Mouse (Mus musculus): ENCODE data around the gene Gm21973. TPM values are rescaled to one million over a fixed set of nuclear protein-coding genes. Genes with fewer than 3 reads are reported as not detected.

Gene Gm21973
- polyA plus RNA-seq, 1 experiment from 2014 or later, result not detected

DNA sequence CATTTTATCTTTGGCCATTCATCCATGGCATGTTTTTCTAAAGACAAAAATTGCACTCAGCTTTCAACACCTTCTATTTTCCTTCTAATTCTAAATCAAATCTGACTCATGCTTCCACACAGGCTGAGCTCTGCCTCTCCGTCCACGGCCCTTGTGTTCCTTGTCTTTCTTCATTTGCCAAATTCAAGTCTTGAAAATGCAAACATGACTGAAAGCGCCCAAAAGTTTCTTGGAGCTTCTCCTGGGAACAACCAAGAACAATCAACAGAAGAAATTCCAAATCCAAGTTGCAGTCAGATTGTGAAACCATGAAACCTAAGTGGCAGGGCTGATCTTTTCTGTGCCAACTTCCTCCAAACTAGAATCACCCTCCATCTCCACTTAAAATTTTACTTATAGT is 13.4 kb downstream of the Gm21973 start:
- no peaks in the 10 kb centered on the region for H3K36me3 ChIP-seq (replicated peaks)
- no peak for ATAC-seq (replicated peaks)
- H3K27me3 ChIP-seq (replicated peaks), result no peaks in the 10 kb centered on the region
- no peaks in the 10 kb centered on the region for H3K4me1 ChIP-seq
- H3K9me3 ChIP-seq, result no peaks in the 10 kb centered on the region
- 80% methylated on average over 3 of the region's 3 CpGs for WGBS
- H3K4me2 ChIP-seq, result no peak overlapping the region
- H3K9ac ChIP-seq, result no peak overlapping the region
- H3K27ac ChIP-seq, result no peak overlapping the region
- H3K4me3 ChIP-seq, result no peak overlapping the region

- Histone ChIP-seq H3K9me3 (no peaks in the 10 kb centered on the region), H3K27ac (no peak overlapping the region), H3K4me1 (no peaks in the 10 kb centered on the region), H3K4me3 (no peak overlapping the region), H3K4me2 (no peak overlapping the region), H3K36me3 (replicated peaks) (no peaks in the 10 kb centered on the region), H3K9ac (no peak overlapping the region), H3K27me3 (replicated peaks) (no peaks in the 10 kb centered on the region)
- WGBS, result 94% methylated on average over 6 of the region's 6 CpGs
- no peak for ATAC-seq (replicated peaks)
These were observed 21.9 kb downstream of the Gm21973 start for GRCm38 (mm10) chr15:10347044-10347443.

DNA sequence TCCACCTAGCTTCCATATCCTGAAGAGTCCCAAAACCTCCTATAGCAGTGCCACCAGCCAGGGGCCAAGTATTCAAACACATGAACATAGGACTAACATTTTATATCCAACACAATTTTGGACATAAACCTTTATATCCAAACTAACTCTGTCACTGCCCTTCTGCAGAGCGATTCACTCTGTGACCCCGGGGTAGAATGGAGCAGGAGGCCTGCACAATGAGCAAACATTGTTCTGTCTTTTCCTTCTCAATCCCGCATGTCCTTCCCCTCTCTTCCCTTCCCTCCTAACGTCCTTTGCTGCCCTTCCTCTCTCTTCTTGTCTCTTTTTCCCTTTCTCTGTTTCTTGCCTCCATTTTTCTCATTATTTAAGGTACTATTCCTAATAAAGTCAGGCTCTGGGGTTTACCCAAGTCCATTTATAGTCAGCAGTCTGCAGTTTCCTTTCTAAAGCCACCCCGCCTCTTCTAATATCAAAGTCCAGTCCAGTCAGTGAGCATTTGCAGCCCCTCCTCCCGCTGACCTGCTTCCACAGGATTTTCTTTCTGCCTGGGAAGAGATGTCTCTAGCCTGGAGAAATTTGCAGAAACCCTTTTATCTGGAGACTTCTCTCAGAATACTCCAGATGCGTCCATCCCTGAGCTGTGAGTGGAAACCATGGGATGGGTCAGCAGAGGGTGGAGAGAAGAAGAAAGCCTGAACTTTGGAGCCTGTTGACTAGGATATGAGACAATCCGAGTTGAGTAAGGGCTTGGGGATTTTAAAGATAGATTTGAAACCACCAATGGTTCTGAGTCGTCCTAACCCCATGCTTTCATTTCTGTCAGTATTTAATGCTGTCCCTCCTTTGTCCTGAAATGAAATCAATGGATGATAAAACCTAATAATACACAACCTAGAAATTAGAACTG is 33.1 kb downstream of the Gm21973 start, which contains the start of gene Agxt2:
Gene Agxt2 (plus strand): TSS at position 494 of the 910 bp plus-strand sequence.
- Histone ChIP-seq H3K4me1 (no peaks in the 10 kb centered on the region), H3K36me3 (replicated peaks) (no peaks in the 10 kb centered on the region), H3K9ac (no peak within 1 kb of the TSS), H3K9me3 (no peaks in the 10 kb centered on the region), H3K4me3 (no peak within 1 kb of the TSS), H3K27me3 (replicated peaks) (no peaks in the 10 kb centered on the region), H3K4me2 (no peak within 1 kb of the TSS), H3K27ac (no peak within 1 kb of the TSS)
- no peak for ATAC-seq (replicated peaks)
- 78% methylated on average over 9 of the region's 9 CpGs for WGBS

- WGBS, result 90% methylated on average over 2 of the region's 2 CpGs
- H3K9me3 ChIP-seq, result no peaks in the 10 kb centered on the region
- no peak overlapping the region for H3K9ac ChIP-seq
- no peak overlapping the region for H3K4me2 ChIP-seq
- no peak for ATAC-seq (replicated peaks)
- no peak overlapping the region for H3K4me3 ChIP-seq
- no peaks in the 10 kb centered on the region for H3K27me3 ChIP-seq (replicated peaks)
- no peaks in the 10 kb centered on the region for H3K4me1 ChIP-seq
- H3K36me3 ChIP-seq (replicated peaks), result no peaks in the 10 kb centered on the region
- no peak overlapping the region for H3K27ac ChIP-seq
These were observed 41.2 kb downstream of the Gm21973 start for GRCm38 (mm10) chr15:10366331-10366730.

DNA sequence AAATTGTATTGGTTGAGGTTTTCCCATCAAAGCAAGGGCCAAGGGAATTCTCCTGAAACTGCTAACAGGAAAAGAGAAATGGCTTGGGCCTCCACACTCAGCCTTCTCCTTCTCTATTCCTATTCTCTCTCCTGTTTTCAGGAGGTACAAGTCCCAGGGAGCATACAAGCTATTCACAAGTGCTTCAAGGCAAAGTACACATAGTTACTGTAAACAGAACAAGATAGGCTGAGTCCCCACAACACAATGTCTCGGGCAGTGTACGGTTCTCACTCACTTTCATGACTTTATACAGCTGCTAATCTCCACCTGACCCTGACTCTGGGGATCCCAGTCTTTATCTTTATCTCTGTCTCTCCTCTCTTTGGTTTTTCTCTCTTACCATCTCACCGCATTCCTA is 50.2 kb downstream of the Gm21973 start:
- no peak overlapping the region for H3K9ac ChIP-seq
- no peak for ATAC-seq (replicated peaks)
- H3K9me3 ChIP-seq, result no peaks in the 10 kb centered on the region
- H3K36me3 ChIP-seq (replicated peaks), result no peaks in the 10 kb centered on the region
- H3K4me1 ChIP-seq, result no peaks in the 10 kb centered on the region
- H3K27ac ChIP-seq, result no peak overlapping the region
- no peak overlapping the region for H3K4me2 ChIP-seq
- H3K4me3 ChIP-seq, result no peak overlapping the region
- WGBS, result 81% methylated on average over 3 of the region's 3 CpGs
- H3K27me3 ChIP-seq (replicated peaks), result no peaks in the 10 kb centered on the region

- ATAC-seq (replicated peaks), result no peak
- no peaks in the 10 kb centered on the region for H3K4me1 ChIP-seq
- no peak overlapping the region for H3K4me3 ChIP-seq
- WGBS, result 87% methylated on average over 4 of the region's 4 CpGs
- no peak overlapping the region for H3K27ac ChIP-seq
- H3K36me3 ChIP-seq (replicated peaks), result no peaks in the 10 kb centered on the region
- no peaks in the 10 kb centered on the region for H3K27me3 ChIP-seq (replicated peaks)
- no peak overlapping the region for H3K4me2 ChIP-seq
- no peaks in the 10 kb centered on the region for H3K9me3 ChIP-seq
- no peak overlapping the region for H3K9ac ChIP-seq
These were observed 53.3 kb downstream of the Gm21973 start for GRCm38 (mm10) chr15:10378338-10378959.

DNA sequence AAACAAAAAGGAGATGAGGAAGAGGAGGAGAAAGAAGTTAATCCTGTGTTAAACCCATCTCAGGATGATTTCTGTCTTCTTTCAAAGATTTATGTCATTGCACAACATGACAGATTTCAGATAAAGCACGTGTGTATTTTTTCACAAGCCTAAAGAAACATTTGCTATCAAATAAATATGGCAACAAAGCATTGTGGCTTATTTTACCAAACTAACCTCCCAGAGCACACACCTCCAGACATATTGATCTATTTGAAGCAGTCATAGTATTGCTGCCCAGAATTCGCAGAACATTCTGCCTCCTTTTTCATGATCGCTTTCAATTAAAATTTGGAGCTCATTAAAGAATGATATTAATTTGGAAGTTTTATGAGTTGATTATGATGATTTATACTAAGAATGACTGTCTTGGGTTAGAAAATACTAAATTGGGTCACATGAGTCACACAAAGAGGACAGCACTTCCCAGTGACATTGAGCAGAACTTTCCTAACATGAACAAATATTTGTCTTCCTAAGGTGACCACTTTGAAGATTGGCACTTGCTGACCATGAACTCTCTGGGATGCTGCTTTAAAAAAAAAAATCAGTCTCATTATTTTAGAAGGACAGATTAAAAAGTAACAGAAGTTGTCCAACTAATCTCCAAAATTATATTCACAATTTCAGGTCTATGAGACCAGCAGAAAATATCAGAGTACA is 54.7 kb downstream of the Gm21973 start:
- H3K4me3 ChIP-seq, result no peak overlapping the region
- no peak overlapping the region for H3K4me2 ChIP-seq
- ATAC-seq (replicated peaks), result no peak
- H3K36me3 ChIP-seq (replicated peaks), result no peaks in the 10 kb centered on the region
- H3K9me3 ChIP-seq, result no peaks in the 10 kb centered on the region
- no peaks in the 10 kb centered on the region for H3K27me3 ChIP-seq (replicated peaks)
- H3K27ac ChIP-seq, result no peak overlapping the region
- no peaks in the 10 kb centered on the region for H3K4me1 ChIP-seq
- WGBS, result 94% methylated on average over 3 of the region's 3 CpGs
- H3K9ac ChIP-seq, result no peak overlapping the region

GRCm38 (mm10) chr15:10387263-10387662 is 62.1 kb downstream of the Gm21973 start:
- no peak overlapping the region for H3K27ac ChIP-seq
- ATAC-seq (replicated peaks), result no peak
- H3K9me3 ChIP-seq, result no peaks in the 10 kb centered on the region
- H3K36me3 ChIP-seq (replicated peaks), result no peaks in the 10 kb centered on the region
- H3K27me3 ChIP-seq (replicated peaks), result no peaks in the 10 kb centered on the region
- H3K4me3 ChIP-seq, result no peak overlapping the region
- no peak overlapping the region for H3K9ac ChIP-seq
- H3K4me1 ChIP-seq, result no peaks in the 10 kb centered on the region
- H3K4me2 ChIP-seq, result no peak overlapping the region
- 78% methylated on average over 2 of the region's 2 CpGs for WGBS

- H3K4me2 ChIP-seq, result no peak overlapping the region
- H3K36me3 ChIP-seq (replicated peaks), result no peaks in the 10 kb centered on the region
- WGBS, result 75% methylated on average over 2 of the region's 2 CpGs
- H3K9me3 ChIP-seq, result no peaks in the 10 kb centered on the region; the same call in 1 of the 2 replicates
- H3K4me3 ChIP-seq, result no peak overlapping the region
- H3K27me3 ChIP-seq (replicated peaks), result no peaks in the 10 kb centered on the region
- no peak for ATAC-seq (replicated peaks)
- no peak overlapping the region for H3K9ac ChIP-seq
- H3K4me1 ChIP-seq, result no peaks in the 10 kb centered on the region
- no peak overlapping the region for H3K27ac ChIP-seq
These were observed 74.6 kb downstream of the Gm21973 start for GRCm38 (mm10) chr15:10399795-10400194.

DNA sequence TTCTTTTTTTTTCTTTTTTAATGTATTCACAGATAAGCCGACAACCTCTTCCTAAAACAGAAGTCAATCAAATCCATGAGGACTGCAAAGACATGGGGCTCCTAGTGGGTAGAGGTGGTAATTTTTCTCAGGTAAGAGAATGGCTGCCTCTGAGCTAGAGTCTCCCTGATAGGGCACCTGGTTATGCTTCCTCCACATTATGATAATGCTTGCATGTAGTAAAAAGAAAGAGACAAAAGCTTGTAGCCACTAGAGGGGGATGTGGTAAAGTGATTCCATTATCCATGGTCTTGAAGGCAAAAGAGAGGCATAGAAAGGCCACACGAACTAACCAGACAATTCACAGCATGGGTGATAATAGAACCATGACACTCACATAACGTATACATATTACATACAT is 75.2 kb downstream of the Gm21973 start:
- WGBS, result 41% methylated on average over 3 of the region's 3 CpGs
- H3K9ac ChIP-seq, result no peak overlapping the region
- no peaks in the 10 kb centered on the region; the same call in 1 of the 2 replicates for H3K9me3 ChIP-seq
- H3K27ac ChIP-seq, result no peak overlapping the region
- no peak overlapping the region for H3K4me2 ChIP-seq
- H3K27me3 ChIP-seq (replicated peaks), result no peaks in the 10 kb centered on the region
- H3K4me1 ChIP-seq, result no peaks in the 10 kb centered on the region
- no peak overlapping the region for H3K4me3 ChIP-seq
- ATAC-seq (replicated peaks), result no peak
- H3K36me3 ChIP-seq (replicated peaks), result no peaks in the 10 kb centered on the region

DNA sequence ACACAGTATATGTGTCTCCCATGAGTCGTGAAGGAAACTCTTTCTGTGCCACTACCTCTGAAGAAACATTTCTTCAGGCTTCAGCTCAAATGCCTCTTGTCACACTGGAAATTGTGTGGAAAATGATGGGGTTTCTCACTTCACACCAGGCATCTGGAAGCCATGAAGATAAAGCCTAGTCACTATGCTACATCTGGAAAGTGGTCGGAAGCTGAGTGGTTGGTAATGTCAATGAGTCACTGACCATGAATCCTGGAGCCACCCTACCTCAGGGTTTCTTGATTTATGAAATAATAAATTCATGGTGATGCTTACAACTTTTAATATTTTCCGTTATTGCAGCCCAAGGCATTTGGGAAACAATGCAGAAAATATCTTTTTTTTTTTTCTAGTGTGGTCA is 84.7 kb downstream of the Gm21973 start:
- ATAC-seq (replicated peaks), result no peak
- 95% methylated on average over 3 of the region's 3 CpGs for WGBS
- no peak overlapping the region for H3K9ac ChIP-seq
- no peaks in the 10 kb centered on the region for H3K36me3 ChIP-seq (replicated peaks)
- no peaks in the 10 kb centered on the region for H3K27me3 ChIP-seq (replicated peaks)
- no peak overlapping the region for H3K4me2 ChIP-seq
- no peaks in the 10 kb centered on the region for H3K9me3 ChIP-seq
- H3K4me3 ChIP-seq, result no peak overlapping the region
- no peaks in the 10 kb centered on the region for H3K4me1 ChIP-seq
- H3K27ac ChIP-seq, result no peak overlapping the region

- Histone ChIP-seq H3K4me3 (no peak overlapping the region), H3K9me3 (no peaks in the 10 kb centered on the region), H3K9ac (no peak overlapping the region), H3K4me1 (no peaks in the 10 kb centered on the region), H3K27ac (no peak overlapping the region), H3K36me3 (replicated peaks) (no peaks in the 10 kb centered on the region), H3K27me3 (replicated peaks) (no peaks in the 10 kb centered on the region), H3K4me2 (no peak overlapping the region)
- ATAC-seq (replicated peaks), result no peak
- WGBS, result 79% methylated on average over 2 of the region's 2 CpGs
These were observed 85.7 kb downstream of the Gm21973 start for GRCm38 (mm10) chr15:10410881-10411280.

All from midbrain, embryonic 15.5 days (tissue).